Mouse (Mus musculus) spleen, postnatal 4 days (tissue): Measurements from ENCODE around the gene Rab5c.

Experiments used
- DNase-seq, 2 experiments: peaks; one replicate each; pipeline ENCODE4 v3.0.0; 2022; ENCODE audit warnings: low spot score in 2 of 2

Gene Rab5c

GRCm38 (mm10) chr11:100738066-100738604 is at the start of gene Rab5c:
Gene Rab5c, minus strand, starts transcription at chr11:100738215.
- DNase-seq, result peak; percentile 98

- DNase-seq, result no peak
Measured at GRCm38 (mm10) chr11:100785774-100786173, 47.8 kb upstream of the Rab5c start.

GRCm38 (mm10) chr11:100784286-100784685 is 46.3 kb upstream of the Rab5c start:
- DNase-seq, result no peak

- DNase-seq, result no peak
Measured at GRCm38 (mm10) chr11:100782568-100782967, 44.6 kb upstream of the Rab5c start.

- no peak for DNase-seq
Measured at GRCm38 (mm10) chr11:100781763-100782475, 43.9 kb upstream of the Rab5c start.

- DNase-seq, result no peak
Measured at GRCm38 (mm10) chr11:100780247-100780646, 42.2 kb upstream of the Rab5c start.

- no peak for DNase-seq
Measured at GRCm38 (mm10) chr11:100778069-100778468, 40.1 kb upstream of the Rab5c start.

GRCm38 (mm10) chr11:100775921-100776320 is 37.9 kb upstream of the Rab5c start:
- no peak for DNase-seq

GRCm38 (mm10) chr11:100774261-100774660 is 36.2 kb upstream of the Rab5c start:
- DNase-seq, result no peak

- peak; percentile 74 to 85 for DNase-seq
Measured at GRCm38 (mm10) chr11:100770646-100771408, 32.8 kb upstream of the Rab5c start, which contains the start of gene Ghdc. Gene Ghdc, minus strand, starts transcription at chr11:100770957.

- DNase-seq, result no peak
Measured at GRCm38 (mm10) chr11:100769980-100770379, 32.0 kb upstream of the Rab5c start.

- no peak for DNase-seq
Measured at GRCm38 (mm10) chr11:100767871-100768270, 29.9 kb upstream of the Rab5c start.

- no peak for DNase-seq
Measured at GRCm38 (mm10) chr11:100766726-100767125, 28.7 kb upstream of the Rab5c start.

GRCm38 (mm10) chr11:100762831-100763230 is 24.8 kb upstream of the Rab5c start, which contains the start of gene Hcrt:
Gene Hcrt, minus strand, starts transcription at chr11:100762931.
- no peak for DNase-seq

GRCm38 (mm10) chr11:100761547-100762045 is 23.6 kb upstream of the Rab5c start:
- DNase-seq, result peak; percentile 81 to 94

GRCm38 (mm10) chr11:100759611-100760233 is 21.7 kb upstream of the Rab5c start, which contains the start of gene Kcnh4:
Gene Kcnh4, minus strand, starts transcription at chr11:100759942.
- DNase-seq, result peak; percentile 72 to 81

- peak in 1 of 2 experiments; percentile 76 for DNase-seq
Measured at GRCm38 (mm10) chr11:100758707-100759610, 20.9 kb upstream of the Rab5c start.

- no peak for DNase-seq
Measured at GRCm38 (mm10) chr11:100757566-100757965, 19.6 kb upstream of the Rab5c start.

GRCm38 (mm10) chr11:100756476-100756875 is 18.5 kb upstream of the Rab5c start:
- DNase-seq, result no peak

GRCm38 (mm10) chr11:100754693-100755057 is 16.7 kb upstream of the Rab5c start:
- DNase-seq, result no peak
